Mouse (Mus musculus) ovary, postnatal 10 days (tissue): Measurements from ENCODE around the gene Mreg.

Experiments used
- DNase-seq: peaks from one replicate; pipeline ENCODE4 v3.0.0; 2022; ENCODE audit warnings: low spot score

The Mreg gene

GRCm38 (mm10) chr1:72191449-72191848 lies 20.7 kb downstream of the Mreg start:
- no peak for DNase-seq

- no peak for DNase-seq
These were observed 23.9 kb downstream of the Mreg start for GRCm38 (mm10) chr1:72188142-72188738.

GRCm38 (mm10) chr1:72187486-72187885 lies 24.6 kb downstream of the Mreg start:
- no peak for DNase-seq

GRCm38 (mm10) chr1:72186151-72186550 lies 26.0 kb downstream of the Mreg start:
- no peak for DNase-seq

GRCm38 (mm10) chr1:72183554-72183953 lies 28.6 kb downstream of the Mreg start:
- no peak for DNase-seq

- no peak for DNase-seq
These were observed 29.1 kb downstream of the Mreg start for GRCm38 (mm10) chr1:72182930-72183499.

GRCm38 (mm10) chr1:72179947-72180346 lies 32.2 kb downstream of the Mreg start:
- DNase-seq: no peak

- no peak for DNase-seq
These were observed 35.9 kb downstream of the Mreg start for GRCm38 (mm10) chr1:72176239-72176638.

- DNase-seq: no peak
These were observed 37.9 kb downstream of the Mreg start for GRCm38 (mm10) chr1:72174183-72174582.

GRCm38 (mm10) chr1:72173402-72174051 lies 38.6 kb downstream of the Mreg start:
- no peak for DNase-seq

- no peak for DNase-seq
These were observed 39.3 kb downstream of the Mreg start for GRCm38 (mm10) chr1:72172788-72173187.

- DNase-seq: no peak
These were observed 40.9 kb downstream of the Mreg start for GRCm38 (mm10) chr1:72171001-72171860.

- no peak for DNase-seq
These were observed 45.1 kb downstream of the Mreg start for GRCm38 (mm10) chr1:72167024-72167423.

GRCm38 (mm10) chr1:72166468-72166814 lies 45.7 kb downstream of the Mreg start:
- no peak for DNase-seq

- DNase-seq: no peak
These were observed 46.2 kb downstream of the Mreg start for GRCm38 (mm10) chr1:72165723-72166467.

GRCm38 (mm10) chr1:72160321-72160720 lies 51.8 kb downstream of the Mreg start:
- no peak for DNase-seq

- DNase-seq: no peak
These were observed 67.1 kb downstream of the Mreg start for GRCm38 (mm10) chr1:72145041-72145440.

- no peak for DNase-seq
These were observed 67.7 kb downstream of the Mreg start for GRCm38 (mm10) chr1:72144426-72144825.

GRCm38 (mm10) chr1:72141893-72142480 lies 70.1 kb downstream of the Mreg start:
- no peak for DNase-seq

- DNase-seq: no peak
These were observed 76.0 kb downstream of the Mreg start for GRCm38 (mm10) chr1:72136101-72136500.

GRCm38 (mm10) chr1:72134534-72134933 lies 77.6 kb downstream of the Mreg start:
- DNase-seq: no peak
